ENCODE assay signal across 30 mouse cellular contexts in genomic region chr8:66587272-66587671, GRCm38 (mm10).
DNase-seq lines count a peak whose midpoint lies in the region; ATAC-seq and TF ChIP-seq lines count a peak whose summit lies in the region.
"Had no signal": no experiment of that assay in that cellular context is flagged by ENCODE, and none has a peak within 500 bp of the region (broad histone marks: within the 10 kb centered on the region; RNA-seq: fewer than 3 reads in every experiment).

No protein-coding gene starts in this region.

- H3K27me3 ChIP-seq in kidney, postnatal 0 days (ENCODE audit: insufficient read depth, low read length), result no peaks in the 10 kb centered on the region
- H3K27me3 ChIP-seq in kidney, embryonic 14.5 days (ENCODE audit: control insufficient read depth, insufficient read depth, low read length), result no peaks in the 10 kb centered on the region
- H3K27me3 ChIP-seq in CH12.LX (replicated peaks), result no peaks in the 10 kb centered on the region
- H3K27me3 ChIP-seq: embryonic facial prominence, embryonic 13.5 days; heart, embryonic 13.5 days; hindbrain, embryonic 12.5 days; limb, embryonic 15.5 days; liver, embryonic 15.5 days; lung, embryonic 15.5 days; neural tube, embryonic 12.5 days; Patski had no signal

- peak overlapping the region; percentile 39; the same call in 1 of the 2 replicates for H3K4me2 ChIP-seq in kidney, postnatal 0 days (ENCODE audit: low read length)
- no peak overlapping the region for H3K4me2 ChIP-seq in kidney, embryonic 14.5 days (replicated peaks; ENCODE audit: low read depth, low read length)
- H3K4me2 ChIP-seq in CH12.LX (ENCODE audit: insufficient read depth, low read depth, poor library complexity, severe bottlenecking), result peak overlapping the region; percentile 93
- H3K4me2 ChIP-seq: embryonic facial prominence, embryonic 13.5 days; heart, embryonic 13.5 days; hindbrain, embryonic 12.5 days; limb, embryonic 15.5 days; liver, embryonic 15.5 days; lung, embryonic 15.5 days; midbrain, embryonic 11.5 days; neural tube, embryonic 12.5 days had no signal

- peak; percentile 4 to 11 for DNase-seq in heart, adult 18-20 months
- DNase-seq in heart, postnatal 36 days, result no peak
- DNase-seq in kidney, postnatal 0 days (ENCODE audit: low spot score), result peak; percentile 12
- DNase-seq in CH12.LX (ENCODE audit: extremely low read depth), result no peak
- peak; percentile 60 for DNase-seq in adipocyte (ENCODE audit: low spot score)
- DNase-seq: B cell, adult 2 months; cerebellum, adult 11 months; cerebellum, adult 9-10 months; embryo, embryonic 11 days; gastrocnemius, postnatal 10 days; heart, adult 11 months; kidney, postnatal 14 days; layer of hippocampus, adult 9-11 months; thymus, adult 2 months; thymus, postnatal 36 days had no signal

- no peaks in the 10 kb centered on the region for H3K4me1 ChIP-seq in kidney, postnatal 0 days (replicated peaks; ENCODE audit: insufficient read depth, low read length)
- H3K4me1 ChIP-seq in kidney, embryonic 14.5 days (ENCODE audit: control insufficient read depth, insufficient read depth, low read length), result no peaks in the 10 kb centered on the region
- H3K4me1 ChIP-seq in CH12.LX (ENCODE audit: control insufficient read depth in 1 of 2, insufficient read depth in 2 of 2), result peaks cover 0 to 5% of the 10 kb centered on the region in 2 experiments; a peak in 2 of 4 replicates
- H3K4me1 ChIP-seq: embryonic facial prominence, embryonic 13.5 days; heart, embryonic 13.5 days; hindbrain, embryonic 12.5 days; limb, embryonic 15.5 days; liver, embryonic 15.5 days; lung, embryonic 15.5 days; neural tube, embryonic 12.5 days had no signal

- no peaks in the 10 kb centered on the region for H3K79me2 ChIP-seq in CH12.LX (replicated peaks; ENCODE audit: control insufficient read depth, extremely low read depth, insufficient read depth, poor library complexity, severe bottlenecking)

- H3K36me3 ChIP-seq in kidney, postnatal 0 days (ENCODE audit: insufficient read depth, low read length), result no peaks in the 10 kb centered on the region
- no peaks in the 10 kb centered on the region for H3K36me3 ChIP-seq in kidney, embryonic 14.5 days (ENCODE audit: control insufficient read depth, insufficient read depth, low read length)
- no peaks in the 10 kb centered on the region for H3K36me3 ChIP-seq in CH12.LX (replicated peaks in 1 of 2; ENCODE audit: control insufficient read depth in 1 of 2, insufficient read depth in 1 of 2, low read length in 1 of 2)
- H3K36me3 ChIP-seq: embryonic facial prominence, embryonic 13.5 days; heart, embryonic 13.5 days; hindbrain, embryonic 12.5 days; limb, embryonic 15.5 days; liver, embryonic 15.5 days; lung, embryonic 15.5 days; neural tube, embryonic 12.5 days had no signal

- TF ChIP-seq CTCF in kidney, postnatal 0 days (IDR thresholded peaks at IDR 0.05; ENCODE audit: low read depth), result no peak
- TF ChIP-seq CTCF in CH12.LX (conservative IDR thresholded peaks at IDR 0.05 in 1 of 2, IDR thresholded peaks at IDR 0.05 in 1 of 2; ENCODE audit: low read depth in 2 of 2, low read length in 2 of 2), result no peak

- in situ Hi-C loops in CH12.LX (cut with MboI; ENCODE audit: low pct_ligation_motif_present, low pct_unique_long_range_greater_than_20kb, low sequenced_read_pairs), result no loop called here

- no peak for TF ChIP-seq RAD21 in CH12.LX (IDR thresholded peaks at IDR 0.05; ENCODE audit: low read depth, low read length)

- TF ChIP-seq POLR2A in CH12.LX (IDR thresholded peaks at IDR 0.05; ENCODE audit: low read depth, low read length), result no peak

- H3K27ac ChIP-seq in kidney, postnatal 0 days, result no peak overlapping the region
- H3K27ac ChIP-seq in kidney, embryonic 14.5 days (ENCODE audit: low read depth, low read length), result no peak overlapping the region
- H3K27ac ChIP-seq in CH12.LX (ENCODE audit: insufficient read depth, low read depth), result no peak overlapping the region
- H3K27ac ChIP-seq: embryonic facial prominence, embryonic 13.5 days; heart, embryonic 13.5 days; hindbrain, embryonic 12.5 days; limb, embryonic 15.5 days; liver, embryonic 15.5 days; lung, embryonic 15.5 days; neural tube, embryonic 12.5 days had no signal

- 43% methylated on average over 2 of the region's 2 CpGs for WGBS in kidney, postnatal 0 days
- 55% methylated on average over 2 of the region's 2 CpGs for WGBS in kidney, embryonic 14.5 days

- intact Hi-C loops in heart, postnatal 36 days (cut with DNase I), result no loop called here

- no peak overlapping the region for H3K9ac ChIP-seq in kidney, postnatal 0 days (ENCODE audit: low read depth, low read length)
- H3K9ac ChIP-seq in kidney, embryonic 14.5 days (ENCODE audit: low read depth, low read length), result no peak overlapping the region
- no peak overlapping the region for H3K9ac ChIP-seq in CH12.LX (ENCODE audit: insufficient read depth, low read depth)
- H3K9ac ChIP-seq: embryonic facial prominence, embryonic 13.5 days; heart, embryonic 13.5 days; hindbrain, embryonic 12.5 days; limb, embryonic 15.5 days; liver, embryonic 15.5 days; lung, embryonic 15.5 days; neural tube, embryonic 12.5 days had no signal

- no peak for ATAC-seq in kidney, postnatal 0 days (replicated peaks; ENCODE audit: low FRiP score, low read depth)
- no peak for ATAC-seq in kidney, embryonic 14.5 days (ENCODE audit: low FRiP score, low TSS enrichment)
- no peak for ATAC-seq in megakaryocyte-erythroid progenitor cell, adult 5-6 weeks (replicated peaks; ENCODE audit: low FRiP score, low TSS enrichment, poor library complexity, severe bottlenecking)
- ATAC-seq: forebrain, embryonic 16.5 days; intestine, embryonic 16.5 days; midbrain, embryonic 16.5 days had no signal

- H3K9me3 ChIP-seq in kidney, postnatal 0 days (replicated peaks; ENCODE audit: low read length), result no peaks in the 10 kb centered on the region
- H3K9me3 ChIP-seq in kidney, embryonic 14.5 days (ENCODE audit: control insufficient read depth, low read length), result no peaks in the 10 kb centered on the region
- no peaks in the 10 kb centered on the region for H3K9me3 ChIP-seq in CH12.LX (replicated peaks; ENCODE audit: low read length)
- H3K9me3 ChIP-seq: embryonic facial prominence, embryonic 13.5 days; hindbrain, embryonic 12.5 days; limb, embryonic 15.5 days; liver, embryonic 15.5 days; lung, embryonic 15.5 days; neural tube, embryonic 12.5 days had no signal

- dilution Hi-C loops in CH12.LX (cut with MboI; ENCODE audit: extremely low pct_ligation_motif_present, extremely low pct_unique_long_range_greater_than_20kb, low sequenced_read_pairs), result no loop called here

- no peak for TF ChIP-seq EP300 in CH12.LX (IDR thresholded peaks at IDR 0.05; ENCODE audit: low read length)

- H3K4me3 ChIP-seq in kidney, postnatal 0 days (replicated peaks; ENCODE audit: low read depth, low read length), result no peak overlapping the region
- H3K4me3 ChIP-seq in kidney, embryonic 14.5 days (ENCODE audit: low read length), result no peak overlapping the region
- no peak overlapping the region for H3K4me3 ChIP-seq in CH12.LX (replicated peaks in 1 of 3; ENCODE audit: low read depth in 2 of 3, low read length in 2 of 3, poor library complexity in 1 of 3)
- H3K4me3 ChIP-seq: embryonic facial prominence, embryonic 13.5 days; erythroblast, embryonic 14.5 days; heart, embryonic 13.5 days; hindbrain, embryonic 12.5 days; limb, embryonic 15.5 days; liver, embryonic 15.5 days; lung, embryonic 15.5 days; neural tube, embryonic 12.5 days had no signal

TF ChIP-seq in CH12.LX, 34 proteins besides CTCF, POLR2A, EP300 and RAD21:
- no peak for TF ChIP-seq MYC (IDR thresholded peaks at IDR 0.05; ENCODE audit: low read depth, low read length)
- TF ChIP-seq TCF12 (IDR thresholded peaks at IDR 0.05; ENCODE audit: low read depth, low read length), result no peak
- TF ChIP-seq ELF1 (IDR thresholded peaks at IDR 0.05; ENCODE audit: low read depth, low read length), result no peak
- TF ChIP-seq USF1 (IDR thresholded peaks at IDR 0.05; ENCODE audit: low read depth, low read length), result no peak
- TF ChIP-seq GABPA (IDR thresholded peaks at IDR 0.05; ENCODE audit: insufficient replicate concordance, low read depth, low read length), result no peak
- TF ChIP-seq TBP (conservative IDR thresholded peaks at IDR 0.05; ENCODE audit: low read depth, low read length), result no peak
- no peak for TF ChIP-seq SIN3A (IDR thresholded peaks at IDR 0.05; ENCODE audit: low read length)
- no peak for TF ChIP-seq POLR2AphosphoS2 (IDR thresholded peaks at IDR 0.05; ENCODE audit: low read depth, low read length)
- no peak for TF ChIP-seq CHD1 (IDR thresholded peaks at IDR 0.05; ENCODE audit: low read depth, low read length)
- TF ChIP-seq NRF1 (IDR thresholded peaks at IDR 0.05; ENCODE audit: low read depth, low read length), result no peak
- TF ChIP-seq ZC3H11A (IDR thresholded peaks at IDR 0.05; ENCODE audit: low read depth, low read length), result no peak
- TF ChIP-seq MAZ (IDR thresholded peaks at IDR 0.05; ENCODE audit: low read depth, low read length), result no peak
- TF ChIP-seq RCOR1 (conservative IDR thresholded peaks at IDR 0.05; ENCODE audit: low read depth, low read length), result no peak
- TF ChIP-seq KAT2A (IDR thresholded peaks at IDR 0.05; ENCODE audit: insufficient replicate concordance, low read length), result no peak
TF ChIP-seq in CH12.LX: peak in this region for 0.

Comparison
In these comparisons a context has a peak if more than half of its experiments do, and no peak if none do; other contexts are left out.
1. DNase-seq: peak in heart, adult 18-20 months (2 of 2), kidney, postnatal 0 days (single experiment) and adipocyte (single experiment); none in heart, postnatal 36 days (0 of 2) and CH12.LX (single experiment).